Mouse (Mus musculus) testis, postnatal 10 days (tissue): ENCODE measurements around the gene Fgd6.
A peak's percentile ranks its signal among the peaks of the same experiment; 100 is the strongest.

ENCODE experiments used
- DNase-seq: peaks from one replicate; pipeline ENCODE4 v3.0.0; 2021; ENCODE audit warnings: low spot score

Gene Fgd6

DNA sequence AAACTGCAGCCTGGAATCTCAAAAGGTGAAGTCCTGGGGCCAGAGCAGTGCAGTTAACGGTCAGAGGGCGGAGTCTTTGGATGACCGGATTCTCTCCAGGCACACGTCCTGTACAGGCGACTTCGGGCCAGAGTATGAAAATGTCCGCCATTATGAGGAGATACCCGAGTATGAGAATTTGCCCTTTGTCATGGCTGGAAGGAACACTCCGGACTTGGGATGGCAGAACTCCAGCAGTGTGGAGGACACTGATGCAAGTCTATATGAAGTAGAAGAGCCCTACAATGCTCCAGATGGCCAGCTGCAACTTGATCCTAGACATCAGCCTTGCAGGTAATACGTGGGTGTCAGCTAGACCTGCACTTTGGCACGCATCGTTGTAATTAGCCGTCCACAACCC lies 9.5 kb downstream of the Fgd6 start:
- DNase-seq, result no peak

DNA sequence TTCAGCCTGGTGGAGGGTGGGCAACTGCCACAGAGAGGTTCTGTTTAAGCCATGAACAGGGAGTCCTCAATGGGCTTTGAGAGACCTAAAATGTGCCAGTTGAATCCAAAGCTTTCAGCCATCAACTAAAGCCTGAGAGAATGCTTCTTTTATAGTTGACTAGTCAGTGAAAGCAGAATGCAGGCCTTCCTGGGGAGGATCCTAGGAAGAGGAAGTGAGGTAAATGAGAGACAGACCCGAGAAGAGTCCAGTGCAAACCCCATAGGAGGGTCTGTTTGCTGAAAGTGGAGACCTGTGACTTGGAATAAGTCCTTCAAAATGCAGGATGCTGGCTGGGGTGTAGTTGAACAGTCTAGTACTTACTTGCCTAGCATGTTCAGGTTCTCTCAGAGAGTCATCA lies 11.2 kb downstream of the Fgd6 start:
- no peak for DNase-seq

DNA sequence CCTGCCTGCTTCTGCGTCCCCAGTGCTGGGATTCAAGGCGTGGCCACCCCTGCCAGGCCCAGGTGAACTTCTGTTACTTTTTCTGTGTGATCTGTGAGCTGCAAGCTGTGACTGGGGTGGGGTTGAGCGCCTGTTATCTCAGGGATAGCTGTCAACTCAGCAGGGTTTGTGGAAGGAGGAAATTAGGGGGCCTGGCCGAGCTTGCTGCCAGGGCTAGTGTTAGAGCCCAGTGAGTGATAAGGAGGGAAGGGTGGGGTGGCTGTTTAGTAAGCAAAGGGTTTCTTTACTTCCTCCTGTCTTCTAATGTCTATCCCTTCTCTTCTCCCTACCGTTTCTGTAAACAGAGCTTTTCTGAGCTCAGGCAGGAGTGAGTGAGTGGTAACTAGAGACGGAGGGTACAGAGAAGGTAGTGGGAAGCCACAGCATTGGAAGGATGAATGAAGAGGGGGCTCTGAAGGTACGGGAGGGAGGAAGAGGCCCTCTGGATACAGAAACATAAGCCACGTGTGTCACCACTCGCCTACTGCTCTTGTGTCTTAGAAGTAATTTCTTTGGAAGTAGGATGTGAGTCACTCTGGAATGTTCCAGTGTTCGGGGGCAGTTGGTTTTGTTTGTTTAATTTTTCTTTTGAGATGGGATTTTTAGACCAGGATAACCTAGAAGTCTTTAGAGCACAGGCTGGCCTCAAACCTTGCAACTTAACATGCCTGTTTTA lies 12.2 kb downstream of the Fgd6 start:
- no peak for DNase-seq

DNA sequence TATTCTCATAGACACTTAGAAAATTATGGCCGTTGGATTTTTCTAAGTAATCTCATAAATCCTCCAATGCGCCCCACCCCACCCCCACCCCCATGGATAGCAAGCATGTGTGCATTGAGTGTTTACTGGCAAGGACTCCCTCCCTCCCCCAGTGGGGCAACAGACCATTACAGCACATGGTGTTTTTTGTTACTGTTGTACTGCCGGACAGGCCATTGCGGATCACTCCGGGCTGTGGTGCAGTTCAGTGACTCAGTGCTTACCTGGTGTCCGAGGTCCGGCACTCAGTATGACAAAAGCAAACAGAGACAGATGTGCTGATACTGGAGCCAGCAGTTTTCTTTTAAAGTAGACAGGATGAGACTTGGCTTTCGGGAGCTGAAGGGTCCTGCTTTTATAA lies 13.3 kb downstream of the Fgd6 start:
- DNase-seq, result no peak

DNA sequence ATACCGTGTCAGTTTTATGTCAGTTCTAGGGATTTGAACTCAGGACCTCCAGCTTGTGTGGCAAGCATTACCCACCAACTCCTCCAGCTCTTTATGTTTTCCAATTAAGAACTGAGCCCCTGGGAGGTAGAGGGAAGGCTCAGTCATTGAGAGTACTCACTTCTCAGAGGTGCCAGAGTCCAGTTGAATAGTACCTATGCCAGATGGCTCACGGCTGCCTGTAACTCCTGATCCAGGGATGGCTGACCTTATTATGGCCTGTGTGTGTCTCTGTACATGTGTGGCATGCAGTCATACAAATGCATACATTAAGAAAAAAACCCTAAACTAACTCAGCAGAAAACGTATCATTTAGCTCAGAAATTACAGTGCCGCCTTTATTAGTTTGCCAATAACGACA lies 14.9 kb downstream of the Fgd6 start:
- no peak for DNase-seq

DNA sequence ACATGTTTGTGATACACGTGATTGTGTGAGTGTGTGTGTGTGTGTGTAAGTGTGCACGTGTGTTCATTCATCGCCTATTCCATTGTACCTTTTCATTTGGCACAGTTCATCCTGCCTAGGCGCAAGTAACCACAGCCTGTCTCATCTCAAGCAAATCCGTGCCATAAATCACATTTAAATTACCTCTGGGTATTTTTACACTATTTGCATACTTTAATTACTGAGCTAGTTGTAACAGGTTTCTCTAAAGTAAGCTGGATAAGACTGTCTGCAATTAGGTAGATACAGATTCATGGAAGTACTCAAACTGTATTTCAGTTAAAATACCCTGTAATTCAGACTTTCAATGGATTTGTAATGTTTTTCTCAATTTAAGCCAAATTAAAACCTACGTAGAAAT lies 20.7 kb downstream of the Fgd6 start:
- DNase-seq, result no peak

DNA sequence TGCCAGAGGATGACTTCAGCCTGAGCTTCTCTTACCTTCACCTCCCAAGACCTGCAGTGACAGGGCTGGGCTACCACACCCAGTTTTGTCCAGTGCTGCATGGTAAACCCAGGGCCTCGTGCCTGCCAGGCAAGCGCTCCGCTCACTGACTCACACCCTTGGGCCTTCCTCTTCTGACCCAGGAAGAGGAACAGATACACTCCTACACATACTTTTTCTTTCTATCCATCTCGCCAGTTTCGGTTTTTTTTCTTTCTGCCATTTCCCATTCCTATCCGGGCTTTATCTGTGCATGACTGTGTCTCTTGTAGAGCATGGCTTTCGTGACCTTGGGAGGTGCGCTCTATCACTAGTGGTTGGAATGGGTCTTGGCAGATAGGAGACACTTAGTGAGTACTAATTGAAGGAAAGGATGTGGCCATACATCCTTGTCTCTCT lies 23.8 kb downstream of the Fgd6 start:
- no peak for DNase-seq

DNA sequence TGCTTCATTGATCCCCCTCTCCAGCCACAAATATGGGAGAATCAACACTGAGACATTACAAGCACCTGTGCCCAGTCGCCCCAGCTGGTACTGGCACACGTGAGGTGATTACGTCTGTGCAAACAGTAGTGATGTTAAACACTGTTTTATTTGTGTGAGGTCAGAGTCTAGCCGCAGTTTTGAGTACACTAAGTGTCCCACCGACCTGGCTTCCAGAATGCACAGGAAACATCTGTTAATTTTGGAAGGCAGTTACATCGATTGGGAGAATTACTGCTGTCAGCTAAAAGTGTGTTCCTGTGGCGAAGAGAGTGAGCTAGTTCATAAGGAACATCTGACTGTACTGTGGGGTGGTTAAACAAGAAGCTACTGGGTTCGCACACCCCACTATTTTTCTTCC lies 24.4 kb downstream of the Fgd6 start:
- DNase-seq, result no peak

DNA sequence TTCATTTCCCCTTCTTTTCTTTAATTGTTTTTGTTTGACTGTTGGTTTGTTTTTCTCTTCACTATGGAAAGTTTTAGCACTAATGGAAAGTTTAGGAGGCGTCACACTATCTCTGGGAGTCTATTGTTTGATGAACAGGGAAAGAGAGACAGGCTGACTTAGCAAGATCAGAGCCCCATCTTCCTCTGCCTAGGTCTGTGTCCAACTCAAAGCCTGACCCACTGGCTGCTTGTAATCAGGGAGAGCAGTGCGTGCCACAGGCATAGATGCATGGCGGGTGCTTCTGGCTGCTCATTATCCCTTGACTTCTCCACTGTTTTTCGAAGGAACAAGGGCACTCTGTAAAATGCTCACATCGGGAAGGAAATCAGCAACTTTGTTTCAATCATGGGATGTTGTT lies 26.6 kb downstream of the Fgd6 start:
- DNase-seq, result no peak

DNA sequence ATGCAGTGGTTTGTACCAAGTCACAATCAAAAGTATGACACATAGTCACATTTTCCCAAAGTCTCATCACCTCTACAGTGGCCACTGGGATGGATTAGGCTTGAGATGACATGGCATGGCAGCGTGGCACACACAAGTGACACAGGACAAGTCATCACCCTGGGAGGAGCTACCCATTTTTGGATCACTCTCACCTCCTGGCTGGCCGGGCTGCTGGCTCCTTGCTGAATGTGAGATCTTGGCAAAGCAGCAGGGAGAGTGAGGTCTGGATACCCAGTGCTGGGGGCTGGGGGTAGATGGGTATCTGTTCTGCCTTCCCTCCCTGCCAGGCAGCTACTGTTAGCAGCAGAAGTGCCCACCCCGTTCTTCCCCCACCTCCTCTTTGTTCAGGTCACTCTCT lies 31.1 kb downstream of the Fgd6 start:
- DNase-seq, result no peak

DNA sequence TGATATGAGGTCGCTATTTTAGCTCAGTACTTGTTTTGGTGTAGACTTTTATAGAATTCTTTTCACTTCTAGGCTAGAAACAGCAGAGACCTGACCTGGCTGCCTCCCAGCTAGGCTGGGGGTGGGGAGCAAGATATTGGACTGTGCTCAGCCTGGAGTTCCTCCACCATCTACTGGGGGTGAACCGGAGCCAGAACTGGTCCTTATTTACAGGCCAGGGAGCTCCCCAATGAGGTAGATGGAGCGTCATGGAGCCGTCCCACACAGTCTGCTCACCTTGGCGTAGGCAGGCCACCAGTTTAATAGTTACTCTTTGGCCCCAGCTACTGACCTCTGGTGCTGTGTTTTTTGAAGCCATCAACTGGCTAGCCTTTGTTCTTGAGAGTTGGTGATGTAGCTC lies 32.9 kb downstream of the Fgd6 start:
- DNase-seq, result peak; percentile 56

DNA sequence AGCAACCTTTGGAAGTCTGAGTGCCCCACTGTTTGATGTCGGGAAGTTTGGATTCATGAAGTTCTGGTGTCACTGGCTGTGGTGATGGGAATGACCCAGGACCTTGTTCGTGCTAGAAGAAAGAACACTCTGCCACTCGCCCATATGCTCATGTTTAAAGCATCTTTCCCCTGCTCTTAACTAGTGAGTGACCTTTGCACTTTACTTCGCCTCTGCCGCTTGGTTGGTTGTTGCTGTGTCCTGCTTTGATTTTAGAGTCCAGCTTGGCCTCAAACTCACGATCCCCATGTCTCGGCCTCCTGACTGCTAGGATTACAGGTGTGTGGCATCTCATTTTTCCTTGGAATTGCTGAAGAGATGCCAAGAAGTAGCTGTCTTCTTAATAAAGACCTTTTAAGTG lies 35.8 kb downstream of the Fgd6 start:
- DNase-seq, result no peak

DNA sequence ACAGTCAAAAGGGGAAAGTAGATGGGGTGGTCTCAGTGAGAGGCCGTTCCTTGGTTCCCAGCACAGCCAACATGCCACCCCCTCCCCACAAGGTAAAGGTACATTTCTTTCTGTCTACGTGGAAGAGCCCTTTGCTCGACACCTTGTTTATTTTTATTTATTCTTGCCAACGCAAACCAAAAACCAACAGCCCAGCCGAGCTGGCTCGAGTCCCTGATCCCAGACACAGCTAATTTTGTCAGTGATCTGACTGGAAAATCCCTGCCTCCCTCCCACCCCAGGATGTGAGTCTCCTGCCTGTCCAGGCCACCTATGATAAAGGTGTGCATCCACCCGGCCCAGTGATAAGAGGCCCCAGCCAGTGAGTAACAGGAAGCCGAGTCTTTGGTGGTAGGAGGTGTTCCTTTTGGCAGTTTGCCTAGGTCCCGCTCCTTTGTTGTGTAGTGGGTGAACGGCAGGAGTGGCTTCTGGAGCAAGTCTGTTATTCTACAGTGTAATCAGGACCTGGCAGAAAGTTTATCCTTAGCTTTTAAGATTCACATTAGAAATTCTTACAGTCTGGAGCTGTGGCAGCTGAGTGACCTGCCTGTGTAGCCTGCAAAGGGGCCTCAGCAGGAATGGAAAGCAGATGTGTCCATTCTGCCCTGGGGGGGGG lies 36.6 kb downstream of the Fgd6 start:
- DNase-seq, result peak; percentile 58

DNA sequence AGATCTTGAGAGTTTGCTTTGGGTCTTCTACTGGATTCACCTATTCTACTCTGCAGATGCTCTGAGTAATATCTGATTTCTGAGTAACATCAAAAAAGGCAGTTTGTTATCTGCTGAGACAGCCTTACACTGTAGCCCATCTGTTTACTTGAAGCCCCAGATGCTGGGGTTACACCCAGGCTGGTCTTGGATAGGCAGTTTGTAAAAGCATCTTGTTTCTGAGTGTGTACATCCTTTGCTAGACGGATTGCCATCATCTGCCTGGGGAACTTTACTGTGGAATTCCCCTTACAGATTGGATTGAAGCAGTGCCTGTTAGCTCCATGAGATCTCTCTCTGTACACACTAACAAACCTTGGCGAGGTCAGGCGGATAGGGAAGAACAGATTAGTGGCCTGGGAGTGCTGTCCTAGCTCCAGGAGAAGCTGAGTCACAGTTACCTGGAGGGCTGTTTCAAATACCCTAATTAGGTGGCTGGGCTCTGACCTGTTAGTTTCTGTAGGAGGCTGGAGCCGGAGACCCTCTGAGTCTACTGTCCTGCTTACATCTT lies 37.2 kb downstream of the Fgd6 start:
- DNase-seq, result no peak

DNA sequence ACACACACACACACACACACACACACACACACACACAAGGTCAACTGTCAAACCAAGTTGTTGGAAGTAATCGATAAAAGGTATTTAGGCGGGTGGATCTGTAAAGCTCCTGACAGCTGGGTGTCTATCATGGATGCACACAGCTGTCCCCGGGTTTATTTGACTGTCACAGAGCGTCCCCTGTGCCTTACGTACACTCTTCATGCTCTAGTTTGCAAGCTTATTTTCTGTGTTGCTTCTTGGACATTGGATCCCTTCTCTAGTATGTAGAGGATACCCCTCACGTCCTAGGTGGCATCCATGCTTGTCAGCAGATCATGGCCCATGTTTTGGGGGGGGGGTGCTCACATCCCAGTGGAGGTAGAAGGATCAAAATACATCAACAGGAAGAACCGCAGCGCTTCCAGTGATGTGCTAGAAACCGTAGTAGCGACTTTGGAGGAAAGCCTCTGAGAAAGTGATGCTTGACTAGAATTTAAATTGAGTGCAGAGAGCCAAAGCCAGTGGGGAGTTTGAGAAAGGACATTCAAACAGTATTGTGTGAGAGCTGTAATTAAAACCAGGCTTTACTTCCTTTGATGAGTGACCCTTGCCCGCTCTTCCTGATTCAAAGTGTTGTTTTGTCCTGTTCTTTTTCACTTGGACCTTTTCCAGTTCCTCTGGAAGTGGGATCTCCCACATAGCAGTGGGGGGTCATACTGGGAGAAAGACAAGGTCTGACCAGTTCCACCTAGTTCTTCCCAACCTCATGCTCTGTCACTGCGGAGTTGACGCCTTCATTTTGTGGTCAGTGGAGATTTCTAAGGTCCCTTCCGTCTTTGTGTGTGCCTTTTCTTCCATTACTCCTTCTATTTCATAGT lies 41.4 kb downstream of the Fgd6 start:
- no peak for DNase-seq

DNA sequence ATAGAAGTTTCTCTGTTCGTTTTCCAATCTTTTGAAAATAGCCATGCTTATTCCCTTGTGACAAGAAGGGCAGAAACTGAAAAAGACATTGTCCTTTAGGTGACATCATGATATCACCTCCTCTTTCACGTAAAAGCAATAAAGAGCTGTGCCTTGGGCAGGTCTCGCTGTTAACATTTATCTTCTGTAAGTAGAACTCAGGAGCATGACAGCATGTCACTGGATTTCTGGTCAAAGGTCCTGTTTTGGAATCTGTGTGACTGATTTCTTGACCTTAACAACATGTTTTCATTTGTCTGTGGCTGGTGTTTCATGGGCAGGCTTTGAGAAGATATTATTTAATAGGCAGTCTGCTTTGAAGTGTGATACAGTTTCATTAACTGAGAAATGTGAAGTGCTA lies 44.9 kb downstream of the Fgd6 start:
- no peak for DNase-seq

DNA sequence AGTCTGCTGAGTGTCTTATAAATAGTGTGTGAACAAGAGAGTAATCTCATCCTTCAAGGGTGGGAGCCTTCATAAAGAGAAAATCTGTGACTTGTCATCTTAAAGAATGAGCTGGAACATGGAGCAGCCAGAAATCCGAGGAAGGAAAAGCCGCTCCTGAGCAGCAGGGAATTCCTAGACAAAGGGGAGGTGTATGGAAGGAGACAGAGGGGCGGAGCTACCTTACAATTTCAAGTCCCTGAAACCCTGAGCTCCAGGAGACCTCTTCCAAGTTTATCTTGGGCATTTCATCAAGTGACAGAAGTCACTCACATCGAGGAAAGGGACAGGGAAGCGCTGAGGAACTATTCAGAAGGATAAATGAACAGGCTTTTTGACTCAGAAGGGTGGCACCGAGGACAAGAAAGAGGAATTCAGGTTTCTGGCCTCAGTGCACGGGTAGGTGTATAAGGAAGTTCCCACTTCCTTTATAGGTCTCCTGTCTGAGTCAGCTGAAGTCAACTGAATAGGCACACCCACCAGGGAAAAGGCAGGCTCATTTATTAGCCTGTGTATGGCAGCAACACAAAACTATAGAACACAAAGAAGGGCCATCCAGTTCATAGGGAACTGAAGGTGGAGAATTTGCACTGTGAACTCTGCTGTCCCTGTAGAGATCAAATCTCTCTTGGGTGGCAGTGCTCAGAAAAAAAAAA lies 46.4 kb downstream of the Fgd6 start:
- no peak for DNase-seq

DNA sequence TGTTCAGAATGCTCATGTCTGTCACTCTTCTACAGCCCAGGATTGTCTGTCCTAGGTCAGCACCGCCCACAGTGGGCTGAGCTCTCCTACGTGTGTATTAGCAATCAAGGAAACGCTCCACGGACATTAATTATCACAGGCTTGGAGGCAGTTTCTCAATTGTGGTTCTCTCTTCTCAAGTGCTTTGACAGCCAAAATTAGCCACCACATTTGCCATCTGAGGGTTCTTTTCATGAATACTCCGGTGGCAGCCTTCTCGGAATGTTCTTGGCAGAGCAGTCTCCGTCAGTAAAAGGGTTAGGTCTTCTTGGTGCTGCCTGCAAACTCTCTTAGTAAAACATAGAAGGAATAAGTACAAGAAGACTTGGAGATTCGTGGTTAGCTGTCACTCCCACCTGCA lies 50.5 kb downstream of the Fgd6 start:
- no peak for DNase-seq

DNA sequence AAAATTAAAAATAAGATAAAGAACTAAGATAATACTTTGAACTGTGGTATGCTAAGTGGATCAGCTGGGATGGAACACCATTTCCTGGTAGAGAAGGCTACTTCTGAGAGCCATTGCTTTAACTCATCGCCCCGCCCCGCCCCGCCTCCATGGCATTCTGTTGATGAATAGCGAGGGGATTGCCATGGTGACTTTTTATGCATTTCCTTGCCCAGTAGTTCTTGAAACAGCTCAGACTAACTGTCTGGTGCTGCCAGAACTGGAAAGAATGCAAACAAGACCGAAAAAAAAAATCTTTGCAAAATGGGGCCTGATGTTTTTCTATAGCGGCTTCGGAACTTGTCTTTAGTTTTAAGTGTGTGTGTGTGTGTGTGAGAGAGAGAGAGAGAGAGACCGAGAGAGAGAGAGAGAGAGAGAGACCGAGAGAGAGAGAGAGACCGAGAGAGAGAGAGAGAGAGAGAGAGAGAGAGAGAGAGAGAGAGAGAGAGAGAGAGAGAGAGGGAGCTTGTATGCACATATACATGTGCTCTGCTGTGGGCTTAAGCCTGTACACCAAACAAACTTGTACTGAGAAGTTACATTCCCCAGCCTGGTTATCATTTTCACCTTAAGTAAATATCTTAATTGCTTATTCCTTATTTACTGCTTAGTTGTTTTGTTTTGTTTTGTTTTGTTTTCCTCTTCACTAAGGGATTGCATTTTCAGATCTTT lies 51.7 kb downstream of the Fgd6 start:
- DNase-seq, result no peak

DNA sequence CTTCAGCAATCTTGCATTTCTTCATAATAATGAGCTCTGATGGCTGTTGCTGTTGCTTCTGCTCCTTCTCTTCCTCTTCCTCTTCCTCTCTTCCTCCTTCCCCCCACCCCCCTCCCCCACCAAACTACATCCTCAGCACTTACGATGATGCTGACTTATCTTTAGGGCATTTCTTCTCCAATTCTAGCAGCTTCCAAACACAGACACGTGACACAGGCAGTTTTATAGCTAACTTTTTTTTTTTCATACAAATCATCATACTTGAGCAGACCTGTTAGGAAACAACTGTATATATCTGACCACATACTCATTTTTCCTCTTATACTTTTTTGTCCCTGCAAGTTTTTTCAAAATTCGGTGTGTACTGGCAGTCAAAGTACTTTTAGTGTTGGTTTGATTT lies 54.2 kb downstream of the Fgd6 start:
- DNase-seq, result no peak

DNA sequence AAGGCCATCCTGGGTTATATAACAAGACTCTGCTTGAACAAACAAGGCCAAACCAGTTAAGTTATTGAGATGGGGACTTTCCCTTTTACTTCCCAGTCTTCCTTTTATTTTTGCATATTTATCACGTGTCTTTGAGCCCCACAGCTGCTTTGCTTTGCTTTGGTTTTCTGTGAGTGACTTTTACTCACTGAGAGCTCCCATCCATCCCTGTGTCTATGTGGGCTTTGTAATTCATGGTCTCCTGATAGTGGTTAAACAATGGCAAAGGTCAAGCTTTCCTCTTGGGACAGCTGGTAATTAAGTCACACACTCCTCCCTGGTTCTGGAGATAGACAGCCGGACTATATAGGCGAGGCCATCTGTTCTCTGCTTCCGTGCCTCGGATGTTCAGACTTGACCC lies 57.7 kb downstream of the Fgd6 start:
- DNase-seq, result no peak
